Mouse (Mus musculus) liver, adult 2 months (tissue): Measurements from ENCODE around the gene P2ry4.

Experiments used
- CTCF ChIP-seq: fragments of 200-500 bp; IDR thresholded peaks from 2 replicates; pipeline ENCODE4 v1.5.1; 2011; ENCODE audit warnings: low read depth, low read length, control low read depth
- POLR2A ChIP-seq: fragments of 200-500 bp; IDR thresholded peaks from 2 replicates; pipeline ENCODE4 v1.6.1; 2011; ENCODE audit warnings: low read length, control low read depth; ENCODE audit not compliant: insufficient read depth; ENCODE audit errors: extremely low read depth

DNA sequence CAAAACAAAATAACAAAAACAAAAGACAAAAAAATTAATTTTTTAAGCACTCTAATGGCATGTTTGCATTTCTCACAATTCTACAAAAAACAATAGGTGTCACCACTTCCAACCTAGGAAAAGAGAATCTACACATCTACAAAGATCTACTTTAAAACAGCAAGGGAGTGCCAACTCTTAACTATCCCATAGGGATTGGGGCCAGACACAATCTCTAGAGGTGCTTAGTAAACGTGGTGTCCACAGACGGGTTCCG lies 30.8 kb upstream of the P2ry4 start, which contains the start of gene Kif4:
- no peak for TF ChIP-seq CTCF
- TF ChIP-seq POLR2A: no peak
